Mouse (Mus musculus) spleen, adult 18-20 months (tissue): ENCODE measurements around the gene Rhobtb1.

Experiments
- DNase-seq, 2 experiments: peaks; one replicate each; pipeline ENCODE4 v3.0.0; 2022; ENCODE audit warnings: mixed read lengths in 2 of 2

The Rhobtb1 gene

DNA sequence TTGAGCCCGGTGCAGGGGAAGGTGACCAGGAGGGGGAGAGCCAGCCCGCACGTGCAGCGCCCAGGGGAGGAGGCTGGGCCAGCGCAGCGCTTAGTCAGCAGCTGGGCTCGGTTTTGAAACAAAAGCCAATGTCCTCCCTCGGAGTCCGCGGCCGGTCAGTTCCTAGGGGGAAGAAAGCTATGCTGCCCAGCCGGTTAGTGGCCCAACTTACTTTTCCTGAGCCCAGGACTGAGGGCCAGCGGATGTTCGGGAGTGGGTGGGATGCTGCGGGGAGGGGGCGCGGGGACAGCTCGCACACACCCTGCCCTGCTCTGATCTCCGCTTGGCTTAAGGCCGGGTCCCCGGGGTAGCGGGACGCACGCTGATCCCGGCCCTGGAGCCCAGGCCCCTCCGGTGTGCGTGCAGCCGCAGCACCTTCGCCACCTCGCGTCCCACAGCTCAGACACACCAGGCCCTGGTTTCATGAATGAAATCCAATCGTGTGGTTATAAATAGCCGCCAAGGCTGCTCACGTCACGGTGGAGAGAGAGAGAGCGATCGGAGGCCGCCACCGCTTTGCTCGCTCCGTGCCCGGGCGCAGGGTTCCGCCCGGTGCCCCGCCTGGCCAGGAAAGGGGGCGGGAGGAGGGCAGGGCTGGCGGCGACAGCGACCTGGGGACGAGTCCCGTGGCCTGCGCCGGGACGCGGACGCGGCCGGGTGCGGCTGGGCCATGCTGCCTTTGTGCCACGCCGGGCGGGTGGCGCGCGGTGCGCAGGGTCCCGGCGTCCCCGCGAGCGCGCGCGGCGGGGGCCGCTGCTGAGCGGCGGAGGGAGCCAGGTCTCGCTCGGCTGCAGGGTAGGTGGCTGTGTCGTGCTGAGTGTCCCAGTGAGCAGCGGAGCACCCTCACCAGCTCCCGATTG, 61.6 kb downstream of the Rhobtb1 start, which contains the start of gene A930033H14Rik:
Gene A930033H14Rik, minus strand, starts transcription at position 557 of the 899 bp plus-strand sequence.
- peak; percentile 68 to 71 for DNase-seq

DNA sequence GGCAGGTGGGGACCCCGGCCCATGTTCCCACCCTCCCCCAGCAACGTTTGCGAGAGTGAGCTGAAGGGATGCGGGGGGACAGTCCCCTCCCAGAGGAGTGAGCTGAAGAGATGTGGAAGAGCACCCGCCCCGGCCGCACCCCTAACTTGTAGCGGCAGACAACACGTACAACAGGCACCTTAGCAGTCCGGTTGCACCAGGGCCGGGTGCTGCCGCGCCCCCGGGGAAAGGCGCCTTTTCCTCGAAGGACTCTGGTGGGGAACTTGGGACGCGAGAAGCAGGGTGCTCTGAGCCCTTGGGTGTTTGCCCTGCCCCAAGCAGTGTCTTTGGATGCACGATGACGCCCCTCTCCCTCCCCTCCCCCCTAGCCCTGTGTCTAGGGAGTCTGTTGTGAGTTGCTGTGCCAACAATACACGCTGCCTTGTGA, 62.2 kb downstream of the Rhobtb1 start:
- peak in 1 of 2 experiments; percentile 42 for DNase-seq

GRCm38 (mm10) chr10:69213986-69214385, 62.8 kb downstream of the Rhobtb1 start:
- DNase-seq, result no peak

- DNase-seq, result no peak
These were observed 66.0 kb downstream of the Rhobtb1 start for GRCm38 (mm10) chr10:69217127-69217690.

GRCm38 (mm10) chr10:69218458-69219288, 67.4 kb downstream of the Rhobtb1 start:
- no peak for DNase-seq

DNA sequence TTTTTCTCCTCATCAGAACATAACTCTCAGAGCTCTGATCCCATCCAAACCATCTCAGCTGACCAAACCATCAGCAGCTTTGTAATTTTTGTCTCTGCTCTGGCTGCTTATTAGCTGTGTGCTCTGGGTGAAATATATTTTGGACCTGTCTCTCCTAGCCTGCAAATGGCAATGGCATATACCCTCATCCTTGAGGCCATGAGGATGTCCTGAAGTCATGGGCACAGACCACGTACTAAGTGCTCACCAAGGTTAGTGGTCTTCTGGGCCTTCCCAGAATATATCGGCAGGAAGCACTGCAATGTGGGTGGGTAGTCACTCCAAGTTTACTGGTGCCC, 68.0 kb downstream of the Rhobtb1 start:
- DNase-seq, result no peak

DNA sequence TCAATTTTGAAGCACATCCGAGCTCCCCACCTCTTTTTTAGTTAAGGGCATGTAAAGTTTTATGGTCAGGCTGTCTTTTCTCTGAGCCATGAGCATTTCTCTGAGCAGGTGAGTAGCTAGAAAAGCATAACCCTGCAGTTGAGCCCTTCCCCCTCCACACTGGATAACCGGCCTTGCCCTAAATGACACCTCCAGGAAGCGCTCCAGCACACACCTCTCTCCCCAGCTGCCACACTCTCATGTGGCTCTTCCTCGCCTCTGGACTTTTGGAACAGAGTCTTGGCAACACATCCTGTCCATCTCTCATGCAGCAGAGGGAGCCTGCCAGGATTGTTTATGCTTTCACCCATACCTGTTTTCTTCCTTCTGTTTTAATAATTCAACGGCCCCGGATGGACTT, 69.1 kb downstream of the Rhobtb1 start:
- no peak for DNase-seq

DNA sequence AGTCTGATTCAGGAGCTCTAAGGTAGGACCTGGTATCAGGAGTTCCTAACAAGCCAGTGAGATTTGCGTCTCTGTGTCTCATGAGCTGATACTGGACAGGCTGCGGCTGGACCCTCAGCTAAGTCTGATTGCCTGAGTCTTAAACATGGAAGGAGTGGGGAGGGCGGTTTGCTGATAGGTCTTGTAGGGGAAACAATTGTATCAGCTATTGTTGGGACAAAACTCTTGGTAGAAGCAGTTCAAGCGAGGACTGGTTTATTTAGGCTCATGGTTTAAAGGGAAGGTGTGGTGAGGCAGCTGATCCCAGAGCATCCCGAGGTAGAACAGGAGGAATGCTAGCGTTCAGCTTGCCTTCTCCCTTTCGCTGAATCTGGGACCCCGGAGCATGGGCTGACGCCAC, 69.9 kb downstream of the Rhobtb1 start:
- DNase-seq, result no peak

DNA sequence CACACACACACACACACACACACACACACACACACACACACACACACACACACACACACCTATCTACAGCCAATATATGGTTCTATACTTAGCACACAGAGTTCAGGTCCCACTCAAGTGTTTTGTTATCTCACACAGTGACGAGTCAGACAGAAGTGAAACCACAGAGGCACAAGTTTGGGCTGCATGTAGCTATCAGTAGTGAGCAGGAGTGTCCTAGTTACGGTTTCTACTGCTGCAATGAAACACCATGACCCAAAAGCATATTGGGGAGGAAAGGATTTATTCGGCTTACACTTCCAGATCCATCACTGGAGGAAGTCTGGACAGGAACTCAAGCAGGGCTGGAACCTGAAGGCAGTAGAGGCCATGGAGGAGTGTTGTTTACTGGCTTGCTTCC, 70.7 kb downstream of the Rhobtb1 start:
- DNase-seq, result no peak

- DNase-seq, result no peak
These were observed 72.0 kb downstream of the Rhobtb1 start for GRCm38 (mm10) chr10:69223232-69223631.

DNA sequence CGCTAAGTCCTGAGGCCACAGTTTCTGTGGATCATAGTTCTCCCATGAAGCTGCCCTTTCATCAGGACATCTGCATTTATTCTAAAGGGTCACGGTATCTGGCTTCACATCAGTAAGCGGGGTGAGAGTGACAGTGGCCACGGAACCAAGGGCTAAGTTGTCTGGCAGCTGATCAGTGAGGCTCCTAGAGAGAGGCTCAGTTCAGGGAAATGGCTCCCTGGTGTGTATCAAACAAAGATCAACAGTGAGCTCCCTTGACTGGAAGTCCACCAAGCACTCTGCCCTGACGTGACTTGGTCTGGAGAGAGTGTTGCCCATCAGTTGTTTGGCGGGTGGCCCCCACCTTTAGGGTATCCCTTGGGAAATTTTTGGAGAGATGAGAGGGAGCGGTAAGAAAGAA, 73.0 kb downstream of the Rhobtb1 start:
- DNase-seq, result no peak

DNA sequence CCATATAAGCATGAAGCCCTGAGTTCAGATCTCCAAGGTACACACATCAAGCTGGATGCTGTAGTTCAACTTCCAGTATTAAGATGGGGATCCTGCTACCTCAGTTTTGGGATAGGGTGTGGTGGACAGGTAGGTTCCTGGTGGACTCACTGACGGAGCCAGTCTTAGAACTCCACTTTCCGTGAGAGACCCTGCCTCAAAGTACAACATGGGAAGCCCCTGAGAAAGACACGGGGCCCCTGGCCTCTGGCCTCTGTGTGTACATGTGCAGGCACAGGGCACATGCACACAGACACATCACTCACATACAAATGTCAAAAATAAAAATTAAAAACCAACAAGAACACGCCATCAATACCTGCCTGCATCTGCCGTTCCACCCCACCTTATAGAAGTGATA, 74.2 kb downstream of the Rhobtb1 start:
- no peak for DNase-seq

- DNase-seq, result no peak
These were observed 74.7 kb downstream of the Rhobtb1 start for GRCm38 (mm10) chr10:69225951-69226350.

GRCm38 (mm10) chr10:69237185-69237584, 86.0 kb downstream of the Rhobtb1 start:
- no peak for DNase-seq

DNA sequence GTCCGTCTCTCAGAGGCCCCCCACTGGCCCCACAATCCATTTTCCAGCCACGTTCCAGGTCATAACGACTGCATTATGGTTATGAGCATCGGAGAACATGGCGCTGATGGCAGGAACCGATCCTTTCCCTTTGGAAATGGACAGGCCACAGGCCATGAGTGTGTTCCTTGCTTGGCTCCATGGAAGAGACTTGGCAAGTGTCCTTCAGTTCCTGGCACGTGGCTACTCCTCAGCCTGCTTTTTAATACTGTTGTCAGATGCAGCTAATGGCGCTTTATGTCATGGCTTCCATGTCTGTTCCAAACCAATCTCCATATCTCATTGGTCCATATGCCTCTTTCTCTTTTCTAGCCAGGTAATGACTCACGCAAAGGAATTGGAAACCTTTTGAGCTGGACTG, 86.5 kb downstream of the Rhobtb1 start:
- no peak for DNase-seq

GRCm38 (mm10) chr10:69238311-69238710, 87.1 kb downstream of the Rhobtb1 start:
- DNase-seq, result no peak

GRCm38 (mm10) chr10:69240530-69240929, 89.3 kb downstream of the Rhobtb1 start:
- no peak for DNase-seq

DNA sequence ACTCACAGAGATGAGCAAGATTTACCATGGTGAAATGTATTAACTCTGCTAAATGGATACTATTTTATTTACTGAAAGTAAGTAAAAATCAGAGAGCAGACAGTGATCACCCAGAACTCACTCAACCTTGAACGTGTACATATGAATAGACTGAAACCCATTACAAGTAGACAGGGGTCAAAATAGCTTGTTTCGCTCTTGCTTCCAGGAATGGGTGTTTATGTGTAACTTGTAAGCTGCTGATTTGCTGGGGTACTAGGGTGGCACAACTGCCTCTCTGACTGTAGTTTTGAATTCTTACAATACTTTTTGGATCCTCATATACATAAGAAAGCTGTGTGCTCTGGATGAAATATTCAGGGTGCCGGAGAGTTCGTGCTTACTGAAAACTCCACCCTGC, 93.9 kb downstream of the Rhobtb1 start:
- no peak for DNase-seq

GRCm38 (mm10) chr10:69245906-69246668, 94.9 kb downstream of the Rhobtb1 start:
- no peak for DNase-seq

- no peak for DNase-seq
These were observed 95.5 kb downstream of the Rhobtb1 start for GRCm38 (mm10) chr10:69246762-69247161.

DNA sequence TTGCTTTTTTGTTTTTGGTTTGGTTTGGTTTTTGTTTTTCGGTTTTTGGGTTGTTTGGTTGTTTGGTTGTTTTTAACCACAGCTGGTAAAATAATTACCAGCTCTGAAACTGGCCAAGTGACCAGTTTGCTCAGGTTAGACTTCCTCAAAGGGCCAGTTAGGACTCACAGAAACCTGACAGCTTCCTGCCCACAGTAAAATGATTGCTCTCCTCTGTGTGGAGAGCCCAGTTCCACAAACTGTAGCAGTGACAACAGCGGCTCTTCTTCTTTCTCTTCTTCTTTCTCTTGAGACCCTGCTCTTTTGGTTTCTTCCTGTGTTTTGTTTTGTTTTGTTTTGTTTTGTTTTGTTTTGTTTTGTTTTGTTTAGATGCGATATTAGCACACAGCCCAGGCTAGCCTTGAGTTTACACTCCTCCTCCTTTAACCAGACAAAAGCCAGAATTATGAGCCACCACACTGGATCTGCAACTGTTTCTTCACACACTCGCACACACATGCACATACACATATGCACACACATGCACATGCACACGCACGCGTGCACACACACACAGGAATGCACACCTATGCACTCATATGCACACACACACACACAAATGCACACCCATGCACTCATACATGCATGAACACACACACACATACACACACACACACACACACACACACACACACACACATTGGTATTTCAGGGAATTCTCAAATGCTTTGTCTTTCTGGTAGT, 96.2 kb downstream of the Rhobtb1 start:
- DNase-seq, result no peak
